Mouse (Mus musculus): ENCODE measurements at regions not wholly inside any gene's neighbourhood (a gene's known extent, or its start where the extent isn't known, plus 50 kb on each side); places are given as distances from the start of the nearest gene placed in this dataset.
A peak's percentile ranks its signal among the peaks of the same experiment; 100 is the strongest.

DNA sequence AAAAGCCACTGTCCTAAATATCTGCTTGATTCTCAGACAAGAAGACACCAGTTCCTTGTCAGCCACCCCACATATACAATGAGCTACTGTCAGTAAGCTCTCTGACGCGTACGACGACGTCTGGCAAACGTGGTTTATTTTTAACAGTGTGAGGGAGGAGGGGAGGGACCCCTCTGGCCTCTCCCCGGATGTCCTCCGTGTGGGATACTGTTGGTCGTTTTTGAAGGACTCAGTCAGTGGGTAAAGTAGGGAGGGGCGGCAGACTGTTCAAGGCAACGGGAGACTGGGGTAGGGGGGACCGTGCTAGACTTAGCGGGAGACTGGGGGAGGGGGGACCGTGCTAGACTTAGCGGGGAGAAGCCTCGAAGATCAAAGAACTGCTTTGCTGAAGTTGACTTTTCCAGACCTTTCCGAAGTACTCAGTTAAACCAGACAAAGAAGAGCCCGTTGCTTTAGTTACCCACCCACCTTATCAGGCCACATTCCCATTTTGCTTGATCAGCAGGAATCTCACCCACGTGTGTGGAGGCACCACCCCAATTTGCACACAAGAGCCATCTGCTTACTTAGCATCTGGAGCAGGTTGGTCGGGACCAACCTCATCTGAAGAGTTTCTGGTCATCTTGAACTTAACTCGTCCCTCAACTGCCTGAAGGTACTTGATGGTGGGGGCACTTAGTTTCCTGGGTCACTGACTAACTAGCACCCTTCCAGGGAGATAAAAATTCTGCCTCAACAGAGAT, 92.6 kb upstream of the Mark1 start:
- ATAC-seq (ENCODE audit: low TSS enrichment), result no peak

DNA sequence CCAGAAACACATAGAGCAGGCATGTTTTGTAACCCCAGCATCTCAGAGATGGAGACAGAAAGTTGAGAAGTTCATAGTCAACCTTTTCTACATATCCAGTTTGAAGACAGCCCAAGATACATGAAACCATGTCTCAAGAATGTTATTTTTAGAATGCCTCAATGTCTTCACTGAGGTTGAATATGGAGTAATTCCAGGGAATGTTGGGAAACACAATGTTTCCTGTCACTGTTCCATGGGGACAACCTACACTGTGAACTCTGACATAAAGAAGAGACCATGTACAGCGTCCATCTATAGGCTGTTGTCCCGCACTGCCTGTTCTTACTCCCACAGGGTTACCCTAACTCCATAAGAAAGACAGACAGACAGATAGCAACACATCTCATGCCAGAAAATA, 89.8 kb upstream of the Mark1 start:
- ATAC-seq (ENCODE audit: low TSS enrichment), result no peak

- no peak for ATAC-seq (ENCODE audit: low TSS enrichment)
These were observed 83.8 kb upstream of the Mark1 start for GRCm38 (mm10) chr1:185083191-185083590.

GRCm38 (mm10) chr1:185080118-185080517, 80.7 kb upstream of the Mark1 start:
- ATAC-seq (ENCODE audit: low TSS enrichment), result no peak

DNA sequence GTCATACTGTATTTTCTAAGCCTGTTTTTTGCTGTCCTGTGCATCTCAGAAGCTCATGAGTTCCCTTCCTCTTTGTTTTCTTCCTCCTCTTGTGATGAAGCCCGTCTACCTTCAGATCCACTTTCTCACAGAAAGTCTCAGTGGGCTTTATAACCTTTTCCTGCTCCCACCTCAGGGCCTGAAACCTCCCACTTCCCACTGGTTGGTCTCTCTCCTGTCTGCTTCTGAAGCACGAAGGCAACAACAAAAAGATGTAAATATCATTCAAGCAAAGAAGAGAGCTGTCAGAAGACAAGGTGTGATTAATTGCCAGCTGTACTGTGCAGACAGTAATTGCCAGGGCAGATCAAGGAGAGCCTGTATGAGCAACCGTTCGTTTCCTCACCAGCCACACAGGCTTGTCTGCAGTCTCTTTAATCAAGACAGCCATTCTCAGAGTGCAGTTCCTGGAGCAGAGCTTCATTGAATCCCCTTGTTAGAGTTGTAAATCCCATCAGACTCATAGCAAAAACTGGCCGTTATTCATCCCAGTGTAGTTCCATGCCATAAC, 80.0 kb upstream of the Mark1 start:
- ATAC-seq (ENCODE audit: low TSS enrichment), result no peak

GRCm38 (mm10) chr1:185074001-185074400, 74.6 kb upstream of the Mark1 start:
- ATAC-seq (ENCODE audit: low TSS enrichment), result no peak

GRCm38 (mm10) chr1:185072766-185073165, 73.4 kb upstream of the Mark1 start:
- ATAC-seq (ENCODE audit: low TSS enrichment), result no peak

- no peak for ATAC-seq (ENCODE audit: low TSS enrichment)
These were observed 72.2 kb upstream of the Mark1 start for GRCm38 (mm10) chr1:185071566-185071965.

- no peak for ATAC-seq (ENCODE audit: low TSS enrichment)
These were observed 71.4 kb upstream of the Mark1 start for GRCm38 (mm10) chr1:185070853-185071149.

DNA sequence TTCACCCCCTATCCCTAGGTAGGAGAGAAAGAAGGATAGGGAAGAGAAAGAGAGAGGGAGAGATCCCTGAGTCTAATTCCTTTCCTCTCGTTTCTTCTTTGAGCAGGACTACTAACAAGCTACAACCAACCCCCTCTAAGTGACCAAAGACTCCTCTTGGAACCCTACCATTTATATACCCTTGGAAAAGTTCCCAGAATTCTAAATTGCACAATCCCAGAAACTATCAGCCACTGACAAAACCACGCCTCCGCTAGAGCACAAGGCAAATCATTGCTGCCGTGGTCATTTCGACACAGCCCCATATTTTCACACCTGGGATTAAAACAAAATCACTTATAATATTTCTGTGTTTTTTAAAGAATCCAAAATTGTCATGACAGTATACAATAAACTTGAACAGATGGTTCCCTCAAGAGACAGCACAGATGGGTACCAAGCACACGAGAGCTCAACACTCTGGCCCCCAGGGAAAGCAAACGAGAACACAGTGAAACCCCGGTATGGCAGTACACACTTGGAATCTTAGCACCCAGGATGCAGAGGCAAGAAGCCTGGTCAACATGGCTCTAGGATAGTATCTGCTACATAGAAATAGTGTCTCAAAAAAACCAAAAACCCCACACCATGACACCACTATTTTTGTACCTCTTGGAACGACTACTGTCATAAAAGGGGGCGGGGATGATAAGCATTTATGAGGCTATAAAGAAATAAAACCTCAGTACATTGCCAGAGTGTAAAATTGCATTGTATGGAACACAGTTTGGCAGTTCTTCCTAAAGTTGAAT, 70.9 kb upstream of the Mark1 start:
- peak; percentile 84 for ATAC-seq (ENCODE audit: low TSS enrichment)

DNA sequence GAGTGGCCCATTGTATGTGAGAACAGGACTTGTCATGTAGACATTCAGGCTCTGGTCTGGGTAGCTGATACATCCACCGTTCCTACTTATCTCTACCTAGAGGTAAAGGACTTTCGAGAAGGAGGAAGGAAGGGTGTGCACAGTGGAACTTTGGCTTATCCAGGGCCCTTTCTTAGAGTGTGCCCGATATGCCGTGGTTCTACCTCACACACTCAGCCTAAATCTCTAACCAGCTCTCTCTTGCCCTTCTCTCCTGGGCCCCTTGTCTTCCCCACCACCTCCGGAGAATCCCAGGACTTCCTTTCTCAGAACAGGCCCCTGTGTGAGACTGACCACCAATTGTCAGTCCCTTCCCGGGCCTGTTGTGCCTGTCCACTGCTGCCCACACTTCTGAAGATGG, 68.8 kb upstream of the Mark1 start:
- no peak for ATAC-seq (ENCODE audit: low TSS enrichment)

GRCm38 (mm10) chr1:185067661-185068060, 68.3 kb upstream of the Mark1 start:
- ATAC-seq (ENCODE audit: low TSS enrichment), result no peak

DNA sequence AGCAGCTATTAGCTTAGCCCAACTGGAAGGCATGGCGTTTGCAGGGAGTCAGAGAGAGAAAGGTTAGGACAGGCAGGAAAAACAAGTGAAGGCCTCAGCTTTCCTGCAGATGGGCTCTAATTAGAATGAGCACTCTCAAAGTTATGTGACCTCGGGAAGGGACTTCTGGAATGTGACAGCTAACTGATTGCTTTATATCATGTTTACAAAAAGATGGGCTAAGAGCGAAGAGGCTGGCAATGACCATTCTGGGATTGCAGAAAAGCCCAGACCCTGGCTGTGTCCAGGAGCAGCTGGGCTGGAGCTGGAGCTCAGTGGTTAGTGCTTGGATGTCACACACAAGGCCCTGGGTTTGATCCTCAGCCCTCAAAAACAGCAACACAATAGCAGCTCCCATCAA, 65.7 kb upstream of the Mark1 start:
- ATAC-seq (ENCODE audit: low TSS enrichment), result no peak

DNA sequence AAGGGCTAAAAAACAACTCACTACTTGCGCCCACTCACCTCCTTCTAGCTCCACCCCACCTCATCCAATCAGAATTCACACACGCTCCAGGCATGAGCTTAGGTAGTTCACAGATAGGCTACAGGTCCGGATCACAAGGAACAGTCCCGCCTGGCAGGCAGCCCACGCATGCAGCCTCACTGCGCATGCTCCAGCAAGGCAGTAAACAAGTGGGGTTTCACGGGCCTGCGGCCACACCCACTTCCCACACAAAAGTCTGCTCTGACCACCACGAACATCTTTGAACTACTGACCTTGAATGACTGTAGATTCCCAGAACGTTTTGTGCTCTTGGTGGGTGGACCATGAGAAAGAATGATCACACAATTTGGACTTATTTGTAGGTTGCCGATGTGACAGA, 62.7 kb upstream of the Mark1 start:
- ATAC-seq (ENCODE audit: low TSS enrichment), result no peak

- ATAC-seq (ENCODE audit: low TSS enrichment), result no peak
These were observed 58.1 kb upstream of the Mark1 start for GRCm38 (mm10) chr1:185057443-185057842.

DNA sequence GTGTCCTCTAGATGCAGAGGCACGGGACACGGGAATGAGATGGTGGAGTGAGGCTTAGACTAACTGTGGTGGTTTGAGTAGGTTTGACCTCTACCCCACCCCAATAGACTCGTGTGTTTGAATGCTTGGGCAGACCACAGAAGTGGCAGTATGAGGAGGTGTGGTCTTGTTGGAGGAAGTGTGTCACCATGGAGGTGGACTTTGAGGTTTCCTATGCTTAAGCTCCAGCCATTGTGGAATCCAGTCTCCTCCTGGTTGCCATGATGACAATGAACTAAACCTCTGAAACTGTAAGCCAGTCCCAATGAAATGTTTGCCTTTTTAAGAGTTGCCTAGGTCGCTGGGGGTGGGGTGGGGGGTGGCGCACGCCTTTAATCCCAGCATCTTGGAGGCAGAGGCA, 53.3 kb upstream of the Mark1 start:
- no peak for ATAC-seq (ENCODE audit: low TSS enrichment)

DNA sequence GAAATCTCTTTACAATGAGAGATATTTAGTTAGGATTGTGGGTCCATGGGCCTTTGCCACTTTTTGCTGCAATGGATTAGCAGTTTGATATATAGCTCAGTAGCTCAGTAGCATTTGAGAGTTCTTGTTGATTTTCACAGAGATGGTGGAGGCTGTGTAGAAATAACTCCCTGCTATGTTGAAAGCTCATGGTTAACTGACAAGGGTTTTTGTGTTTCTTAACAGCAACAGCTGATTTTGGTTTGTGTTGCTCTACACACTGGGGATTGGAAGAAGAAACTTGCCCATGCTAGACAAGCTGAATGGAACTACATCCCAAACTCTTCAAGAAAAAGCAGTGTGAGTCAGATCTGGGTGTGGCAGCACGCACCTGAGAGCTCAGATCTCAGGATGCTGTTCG, 50.6 kb upstream of the Mark1 start:
- ATAC-seq (ENCODE audit: low TSS enrichment), result no peak

Measured in frontal cortex, adult (tissue).